Comparison of ENCODE assay signal across 10 mouse cellular contexts in genomic region chr13:110696549-110696948, GRCm38 (mm10).
DNase-seq lines count a peak whose midpoint lies in the region; ATAC-seq and TF ChIP-seq lines count a peak whose summit lies in the region.
"Had no signal": no experiment of that assay in that cellular context is flagged by ENCODE, and none has a peak within 500 bp of the region (broad histone marks: within the 10 kb centered on the region; RNA-seq: fewer than 3 reads in every experiment).

No protein-coding gene starts in this region.

- no peaks in the 10 kb centered on the region for H3K27me3 ChIP-seq in lung, embryonic 14.5 days (ENCODE audit: insufficient read depth, low read length)
- H3K27me3 ChIP-seq in heart, embryonic 16.5 days (ENCODE audit: control insufficient read depth, insufficient read depth, low read length): no peaks in the 10 kb centered on the region
- H3K27me3 ChIP-seq in neural tube, embryonic 15.5 days (replicated peaks): no peaks in the 10 kb centered on the region
- H3K27me3 ChIP-seq in midbrain, embryonic 10.5 days (ENCODE audit: low read depth, poor library complexity, severe bottlenecking): peaks cover 87% of the 10 kb centered on the region
- H3K27me3 ChIP-seq: embryonic facial prominence, embryonic 12.5 days had no signal

- intact Hi-C loops in left cerebral cortex, postnatal 25 days (cut with DNase I): no loop called here

- no peak for TF ChIP-seq CTCF in lung, embryonic 14.5 days (IDR thresholded peaks at IDR 0.05; ENCODE audit: low read depth)
- TF ChIP-seq CTCF in lung, adult 2 months (IDR thresholded peaks at IDR 0.05; ENCODE audit: insufficient read depth, low read length): no peak

- H3K36me3 ChIP-seq in lung, embryonic 14.5 days (ENCODE audit: insufficient read depth): no peaks in the 10 kb centered on the region
- no peaks in the 10 kb centered on the region for H3K36me3 ChIP-seq in heart, embryonic 16.5 days (ENCODE audit: control insufficient read depth, insufficient read depth)
- no peaks in the 10 kb centered on the region for H3K36me3 ChIP-seq in neural tube, embryonic 15.5 days
- H3K36me3 ChIP-seq in midbrain, embryonic 10.5 days: no peaks in the 10 kb centered on the region
- H3K36me3 ChIP-seq: embryonic facial prominence, embryonic 12.5 days had no signal

- no peak for TF ChIP-seq POLR2A in lung, adult 2 months (IDR thresholded peaks at IDR 0.05; ENCODE audit: borderline replicate concordance, extremely low read depth, low read depth, low read length)

- no peak overlapping the region for H3K4me2 ChIP-seq in lung, embryonic 14.5 days
- no peak overlapping the region for H3K4me2 ChIP-seq in heart, embryonic 16.5 days (ENCODE audit: low read depth, low read length)
- no peak overlapping the region for H3K4me2 ChIP-seq in neural tube, embryonic 15.5 days
- H3K4me2 ChIP-seq: embryonic facial prominence, embryonic 12.5 days had no signal

- H3K4me3 ChIP-seq in lung, embryonic 14.5 days (ENCODE audit: low read depth, low read length): no peak overlapping the region
- no peak overlapping the region for H3K4me3 ChIP-seq in lung, adult 2 months (replicated peaks; ENCODE audit: extremely low read depth, low read depth, low read length)
- no peak overlapping the region for H3K4me3 ChIP-seq in heart, embryonic 16.5 days (ENCODE audit: low read length)
- no peak overlapping the region for H3K4me3 ChIP-seq in neural tube, embryonic 15.5 days (replicated peaks)
- no peak overlapping the region for H3K4me3 ChIP-seq in midbrain, embryonic 10.5 days
- H3K4me3 ChIP-seq: embryonic facial prominence, embryonic 12.5 days had no signal

- H3K4me1 ChIP-seq in lung, embryonic 14.5 days (ENCODE audit: insufficient read depth): peaks cover 3% of the 10 kb centered on the region; the same call in 1 of the 2 replicates
- peaks cover 6% of the 10 kb centered on the region for H3K4me1 ChIP-seq in lung, adult 2 months (ENCODE audit: control insufficient read depth, insufficient read depth, low read length)
- peaks cover 20% of the 10 kb centered on the region for H3K4me1 ChIP-seq in heart, embryonic 16.5 days (ENCODE audit: control insufficient read depth, insufficient read depth, low read length)
- H3K4me1 ChIP-seq in neural tube, embryonic 15.5 days: no peaks in the 10 kb centered on the region
- H3K4me1 ChIP-seq in midbrain, embryonic 10.5 days: no peaks in the 10 kb centered on the region
- H3K4me1 ChIP-seq: embryonic facial prominence, embryonic 12.5 days had no signal

- WGBS in lung, embryonic 14.5 days: 76% methylated on average over 5 of the region's 5 CpGs
- 60% methylated on average over 5 of the region's 5 CpGs for WGBS in lung, adult 2 months
- 28% methylated on average over 5 of the region's 5 CpGs for WGBS in heart, embryonic 16.5 days
- WGBS in neural tube, embryonic 15.5 days: 75% methylated on average over 5 of the region's 5 CpGs
- 88% methylated on average over 5 of the region's 5 CpGs for WGBS in midbrain, embryonic 10.5 days

- 0 out of 2 replicates have a peak overlapping the region, but pooled peaks have one; percentile 33 for H3K27ac ChIP-seq in lung, embryonic 14.5 days (ENCODE audit: low read depth)
- H3K27ac ChIP-seq in heart, embryonic 16.5 days (ENCODE audit: low read length): peak overlapping the region; percentile 94
- H3K27ac ChIP-seq in neural tube, embryonic 15.5 days (replicated peaks): no peak overlapping the region
- no peak overlapping the region for H3K27ac ChIP-seq in midbrain, embryonic 10.5 days (replicated peaks)
- H3K27ac ChIP-seq: embryonic facial prominence, embryonic 12.5 days had no signal

- peak; percentile 33 for DNase-seq in lung, embryonic 14.5 days
- DNase-seq in lung, adult 2 months: no peak
- DNase-seq in kidney, postnatal 36 days: peak; percentile 8 to 28
- no peak for DNase-seq in right cerebral cortex, postnatal 36 days (ENCODE audit: low spot score in 2 of 2)
- DNase-seq in midbrain, embryonic 10.5 days (ENCODE audit: low spot score): no peak
- no peak for DNase-seq in left cerebral cortex, postnatal 25 days (ENCODE audit: low spot score in 2 of 2)
- DNase-seq: gastrocnemius, postnatal 36 days had no signal

- no peaks in the 10 kb centered on the region for H3K9me3 ChIP-seq in lung, embryonic 14.5 days (ENCODE audit: low read depth, low read length)
- H3K9me3 ChIP-seq in heart, embryonic 16.5 days (replicated peaks; ENCODE audit: control insufficient read depth, low read length): no peaks in the 10 kb centered on the region
- no peaks in the 10 kb centered on the region for H3K9me3 ChIP-seq in neural tube, embryonic 15.5 days (replicated peaks)
- H3K9me3 ChIP-seq in midbrain, embryonic 10.5 days (replicated peaks): no peaks in the 10 kb centered on the region
- H3K9me3 ChIP-seq: embryonic facial prominence, embryonic 12.5 days had no signal

- H3K9ac ChIP-seq in lung, embryonic 14.5 days: no peak overlapping the region
- peak overlapping the region; percentile 20 for H3K9ac ChIP-seq in heart, embryonic 16.5 days (ENCODE audit: low read length)
- H3K9ac ChIP-seq in neural tube, embryonic 15.5 days (replicated peaks): no peak overlapping the region
- H3K9ac ChIP-seq: embryonic facial prominence, embryonic 12.5 days had no signal

- ATAC-seq in lung, embryonic 14.5 days (ENCODE audit: insufficient read depth): no peak; the same call in 1 of the 2 replicates
- ATAC-seq in heart, embryonic 16.5 days (replicated peaks; ENCODE audit: extremely low read depth, insufficient read depth, low FRiP score): peak; percentile 85
- ATAC-seq in neural tube, embryonic 15.5 days (ENCODE audit: low FRiP score): no peak

Comparison
In these comparisons a context has a peak if more than half of its experiments do, and no peak if none do; other contexts are left out.
1. DNase-seq: peak in lung, embryonic 14.5 days (single experiment) and kidney, postnatal 36 days (2 of 2); none in lung, adult 2 months (single experiment), right cerebral cortex, postnatal 36 days (0 of 2), midbrain, embryonic 10.5 days (single experiment) and left cerebral cortex, postnatal 25 days (0 of 2).
2. H3K27ac ChIP-seq: peak in lung, embryonic 14.5 days (single experiment) and heart, embryonic 16.5 days (single experiment); none in neural tube, embryonic 15.5 days (single experiment) and midbrain, embryonic 10.5 days (single experiment).